Mouse (Mus musculus) embryonic facial prominence, embryonic 12.5 days (tissue): ENCODE measurements around the gene Tigit. TPM values are rescaled to one million over a fixed set of nuclear protein-coding genes. Genes with fewer than 3 reads are reported as not detected.

Source experiments
- ATAC-seq: fragments of 200-750 bp; cut with Nextera tagmentation; 2 replicates; pipeline ENCODE4 v1.8.0; 2017; ENCODE audit not compliant: insufficient number of reproducible peaks, insufficient read depth, low FRiP score, low TSS enrichment
- H3K27ac ChIP-seq: fragments of 300-500 bp; sonication (generic); 2 replicates; pipeline ENCODE4 v1.5.1; 2016; ENCODE audit warnings: mild to moderate bottlenecking
- H3K27me3 ChIP-seq: fragments of 300-500 bp; sonication (generic); 2 replicates; pipeline ENCODE4 v1.6.1; 2016; ENCODE audit warnings: mild to moderate bottlenecking, moderate library complexity
- H3K36me3 ChIP-seq: fragments of 300-500 bp; sonication (generic); 2 replicates; pipeline ENCODE4 v1.6.1; 2016; ENCODE audit warnings: mild to moderate bottlenecking
- H3K4me1 ChIP-seq: fragments of 300-500 bp; sonication (generic); 2 replicates; pipeline ENCODE4 v1.6.1; 2016
- H3K4me2 ChIP-seq: fragments of 300-500 bp; sonication (generic); replicated peaks from 2 replicates; pipeline ENCODE4 v1.6.1; 2016; ENCODE audit warnings: mild to moderate bottlenecking, moderate library complexity
- H3K4me3 ChIP-seq: fragments of 300-500 bp; sonication (generic); 2 replicates; pipeline ENCODE4 v1.5.1; 2016; ENCODE audit warnings: mild to moderate bottlenecking
- H3K9ac ChIP-seq: fragments of 300-500 bp; sonication (generic); 2 replicates; pipeline ENCODE4 v1.6.1; 2016; ENCODE audit warnings: mild to moderate bottlenecking, moderate library complexity
- H3K9me3 ChIP-seq: fragments of 300-500 bp; sonication (generic); 2 replicates; pipeline ENCODE4 v1.6.1; 2016; ENCODE audit warnings: mild to moderate bottlenecking, moderate library complexity
- WGBS: fragments of 180-500 bp; shearing (Covaris S2); methylation state at CpG from one replicate; pipeline ENCODE4 v1.1.7; 2016; 5-methylcytosine and 5-hydroxymethylcytosine counted together
- polyA plus RNA-seq: library from polyadenylated mRNA; unstranded; fragments of >200 nt; fragmentation: Nextera tagmentation; extraction: Ambion mirVana; gene quantifications from 2 replicates; pipeline ENCODE4 v1.2.1, GENCODE M21; 2016

Gene Tigit
- polyA plus RNA-seq: not detected in 2 replicates

- no peak within 1 kb of the TSS for H3K27ac ChIP-seq
- no peaks in the 10 kb centered on the region for H3K4me1 ChIP-seq
- H3K36me3 ChIP-seq: no peaks in the 10 kb centered on the region
- H3K27me3 ChIP-seq: no peaks in the 10 kb centered on the region
- no peaks in the 10 kb centered on the region for H3K9me3 ChIP-seq
- no peak within 1 kb of the TSS for H3K9ac ChIP-seq
- 70% methylated on average over 7 of the region's 7 CpGs for WGBS
- ATAC-seq: no peak
- no peak within 1 kb of the TSS for H3K4me2 ChIP-seq
- no peak within 1 kb of the TSS for H3K4me3 ChIP-seq
Measured at GRCm38 (mm10) chr16:43663978-43664579, at the start of gene Tigit. TSS of gene Tigit (minus strand) at chr16:43664146.

GRCm38 (mm10) chr16:43711361-43711760 is 47.4 kb upstream of the Tigit start:
- H3K27me3 ChIP-seq: no peaks in the 10 kb centered on the region
- ATAC-seq: no peak
- WGBS: 92% methylated on average over 7 of the region's 7 CpGs
- H3K27ac ChIP-seq: no peak overlapping the region
- H3K9ac ChIP-seq: no peak overlapping the region
- H3K4me2 ChIP-seq: no peak overlapping the region
- no peaks in the 10 kb centered on the region for H3K4me1 ChIP-seq
- H3K9me3 ChIP-seq: no peaks in the 10 kb centered on the region
- H3K4me3 ChIP-seq: no peak overlapping the region
- H3K36me3 ChIP-seq: no peaks in the 10 kb centered on the region

DNA sequence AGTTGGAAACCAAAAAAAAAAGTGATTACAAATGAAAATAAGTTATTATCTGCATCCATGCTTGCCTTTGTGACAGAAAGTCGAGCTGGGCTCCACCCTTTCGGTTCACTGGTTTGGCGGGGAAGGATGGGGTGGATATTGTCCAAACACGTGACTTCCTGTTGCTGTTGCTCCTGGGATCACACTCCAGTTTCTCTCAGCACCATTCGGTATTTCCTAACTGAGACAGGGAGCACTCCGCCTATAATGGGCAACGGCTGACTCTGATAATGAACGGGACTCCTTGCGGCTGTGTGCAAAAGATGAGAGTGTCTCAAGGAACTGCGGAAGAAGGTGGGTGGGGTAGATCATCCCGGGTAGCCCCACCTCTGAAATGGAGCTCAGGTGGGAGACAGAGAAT is 46.7 kb upstream of the Tigit start:
- no peak overlapping the region for H3K27ac ChIP-seq
- no peaks in the 10 kb centered on the region for H3K9me3 ChIP-seq
- no peak overlapping the region for H3K9ac ChIP-seq
- no peak for ATAC-seq
- no peaks in the 10 kb centered on the region for H3K27me3 ChIP-seq
- H3K4me2 ChIP-seq: no peak overlapping the region
- no peaks in the 10 kb centered on the region for H3K4me1 ChIP-seq
- 87% methylated on average over 11 of the region's 11 CpGs for WGBS
- H3K4me3 ChIP-seq: no peak overlapping the region
- no peaks in the 10 kb centered on the region for H3K36me3 ChIP-seq

DNA sequence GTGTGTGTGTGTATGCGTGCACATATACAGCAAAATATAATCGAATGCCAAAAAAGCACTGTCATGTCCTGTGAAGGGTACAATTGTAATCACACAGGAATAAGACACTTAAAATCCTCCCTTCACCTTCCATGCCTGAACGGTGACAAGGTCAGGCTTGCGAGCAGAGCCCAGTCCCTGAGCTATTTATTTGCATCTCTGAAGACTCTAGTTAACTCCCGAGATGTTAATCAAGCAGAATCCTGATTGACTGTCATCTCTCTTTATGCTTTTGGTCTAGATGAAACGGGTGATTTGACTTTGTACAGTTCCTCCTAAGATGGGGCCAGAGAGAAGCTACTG is 46.2 kb upstream of the Tigit start:
- H3K36me3 ChIP-seq: no peaks in the 10 kb centered on the region
- H3K9me3 ChIP-seq: no peaks in the 10 kb centered on the region
- no peak overlapping the region for H3K27ac ChIP-seq
- H3K9ac ChIP-seq: no peak overlapping the region
- no peaks in the 10 kb centered on the region for H3K4me1 ChIP-seq
- no peaks in the 10 kb centered on the region for H3K27me3 ChIP-seq
- no peak overlapping the region for H3K4me2 ChIP-seq
- no peak for ATAC-seq
- no peak overlapping the region for H3K4me3 ChIP-seq
- WGBS: 68% methylated on average over 6 of the region's 6 CpGs

DNA sequence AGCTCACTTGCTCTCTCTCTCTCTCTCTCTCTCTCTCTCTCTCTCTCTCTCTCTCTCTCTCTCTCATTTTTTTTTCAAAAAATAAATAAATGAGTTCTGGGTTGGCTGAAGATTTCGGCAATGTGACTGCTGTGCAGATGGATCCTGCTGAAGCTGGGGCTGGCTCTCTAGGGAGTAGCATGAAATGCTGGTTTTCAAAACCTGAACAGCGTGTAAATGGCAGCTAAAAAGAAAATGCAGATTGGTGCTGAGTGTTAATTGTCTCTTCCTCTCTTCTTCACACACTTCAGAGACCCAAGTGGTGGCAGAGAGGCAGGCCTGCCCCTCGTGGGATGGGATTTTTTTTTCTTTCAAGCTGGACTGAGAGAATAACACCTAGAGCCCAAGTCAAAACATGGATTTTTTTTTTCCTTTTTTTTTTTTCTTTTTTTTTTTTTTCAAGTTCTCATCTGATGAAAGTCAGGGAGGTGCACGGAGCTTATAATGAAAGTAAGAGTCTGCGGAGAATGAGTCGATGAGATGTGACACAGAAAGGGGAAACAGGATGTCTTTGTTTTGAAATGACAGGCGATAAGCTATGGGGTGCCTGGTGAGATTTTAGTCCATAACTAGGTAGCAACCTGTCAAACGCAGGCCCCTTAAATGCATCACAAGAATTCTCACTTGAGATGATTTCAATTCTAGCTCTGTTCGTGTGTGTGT is 45.6 kb upstream of the Tigit start:
- H3K27me3 ChIP-seq: no peaks in the 10 kb centered on the region
- H3K9me3 ChIP-seq: no peaks in the 10 kb centered on the region
- no peak for ATAC-seq
- H3K9ac ChIP-seq: no peak overlapping the region
- no peaks in the 10 kb centered on the region for H3K4me1 ChIP-seq
- H3K36me3 ChIP-seq: no peaks in the 10 kb centered on the region
- 57% methylated on average over 9 of the region's 9 CpGs for WGBS
- no peak overlapping the region for H3K27ac ChIP-seq
- H3K4me3 ChIP-seq: no peak overlapping the region
- H3K4me2 ChIP-seq: no peak overlapping the region

GRCm38 (mm10) chr16:43709062-43709413 is 45.1 kb upstream of the Tigit start:
- WGBS: 73% methylated on average over 15 of the region's 15 CpGs
- ATAC-seq: no peak
- no peak overlapping the region for H3K4me3 ChIP-seq
- H3K27me3 ChIP-seq: no peaks in the 10 kb centered on the region
- no peak overlapping the region for H3K27ac ChIP-seq
- no peaks in the 10 kb centered on the region for H3K9me3 ChIP-seq
- H3K9ac ChIP-seq: no peak overlapping the region
- H3K4me2 ChIP-seq: 0 out of 2 replicates have a peak overlapping the region, but pooled peaks have one; percentile 7
- H3K36me3 ChIP-seq: no peaks in the 10 kb centered on the region
- H3K4me1 ChIP-seq: no peaks in the 10 kb centered on the region

- H3K4me2 ChIP-seq: 0 out of 2 replicates have a peak overlapping the region, but pooled peaks have one; percentile 7
- H3K9ac ChIP-seq: no peak overlapping the region
- H3K27ac ChIP-seq: no peak overlapping the region
- 64% methylated on average over 13 of the region's 13 CpGs for WGBS
- no peaks in the 10 kb centered on the region for H3K36me3 ChIP-seq
- ATAC-seq: no peak
- H3K4me3 ChIP-seq: no peak overlapping the region
- H3K27me3 ChIP-seq: no peaks in the 10 kb centered on the region
- no peaks in the 10 kb centered on the region for H3K4me1 ChIP-seq
- H3K9me3 ChIP-seq: no peaks in the 10 kb centered on the region
Measured at GRCm38 (mm10) chr16:43708335-43709061, 44.6 kb upstream of the Tigit start.

DNA sequence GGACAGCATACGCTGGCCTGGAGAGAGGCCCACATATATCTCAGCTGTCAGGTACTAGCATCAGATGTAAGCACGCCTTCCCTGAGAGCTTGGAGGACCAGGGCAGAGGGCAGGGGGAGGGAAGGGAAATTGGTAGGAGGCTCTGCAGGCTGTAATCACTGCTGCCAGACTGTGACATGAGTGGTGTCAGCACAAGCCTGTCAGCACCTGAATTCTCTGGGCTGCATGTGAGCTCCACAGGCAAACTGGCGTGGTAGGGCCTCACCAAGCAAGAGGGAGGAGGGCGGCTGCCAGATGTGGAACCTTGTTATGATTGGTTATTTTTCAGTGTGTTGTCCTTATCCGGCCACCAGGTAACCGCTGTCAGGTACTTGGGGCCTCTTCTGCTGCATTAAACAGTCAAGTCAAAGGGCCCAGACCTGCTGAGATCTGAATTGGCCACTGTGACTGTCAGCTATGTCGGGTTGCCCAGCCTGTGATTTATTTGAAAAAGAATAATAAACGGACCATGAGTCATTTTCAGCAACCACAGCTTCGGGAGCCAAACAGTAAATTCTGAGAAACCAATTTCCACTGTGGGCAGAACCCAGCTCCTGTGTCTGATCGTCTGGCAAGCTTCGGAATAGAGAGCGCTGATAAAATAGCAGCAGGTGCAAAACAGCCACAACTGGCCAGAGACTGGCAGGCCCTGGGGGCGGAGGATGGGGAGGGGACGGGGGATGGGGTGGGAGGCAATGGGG is 38.0 kb upstream of the Tigit start:
- Histone ChIP-seq H3K9ac (no peak overlapping the region), H3K27me3 (no peaks in the 10 kb centered on the region), H3K4me1 (no peaks in the 10 kb centered on the region), H3K36me3 (no peaks in the 10 kb centered on the region), H3K4me3 (no peak overlapping the region), H3K4me2 (no peak overlapping the region), H3K9me3 (no peaks in the 10 kb centered on the region), H3K27ac (no peak overlapping the region)
- ATAC-seq: no peak
- 69% methylated on average over 14 of the region's 14 CpGs for WGBS

DNA sequence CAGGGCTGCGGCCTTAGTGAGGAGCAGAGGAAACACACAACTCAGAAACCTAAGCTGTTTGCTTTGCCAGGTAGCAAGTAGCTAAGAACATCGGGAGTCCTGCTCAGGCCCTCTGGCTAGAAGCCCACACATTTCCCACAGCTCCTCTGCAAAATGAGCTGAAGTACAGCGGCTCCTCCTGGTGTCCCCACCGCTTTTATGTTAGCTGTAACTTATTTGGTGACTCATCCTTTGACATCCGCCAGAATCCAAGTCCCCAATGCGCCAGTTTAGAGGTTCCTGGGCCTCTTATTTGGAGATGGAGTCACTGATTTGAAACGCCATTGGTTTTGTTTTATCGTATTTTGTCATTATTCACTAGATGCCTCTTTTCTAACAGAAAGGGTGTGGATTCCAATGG is 36.6 kb upstream of the Tigit start:
- H3K9ac ChIP-seq: no peak overlapping the region
- H3K4me2 ChIP-seq: no peak overlapping the region
- no peak overlapping the region for H3K27ac ChIP-seq
- H3K4me1 ChIP-seq: no peaks in the 10 kb centered on the region
- H3K36me3 ChIP-seq: no peaks in the 10 kb centered on the region
- WGBS: 90% methylated on average over 8 of the region's 8 CpGs
- H3K9me3 ChIP-seq: no peaks in the 10 kb centered on the region
- no peaks in the 10 kb centered on the region for H3K27me3 ChIP-seq
- ATAC-seq: no peak
- no peak overlapping the region for H3K4me3 ChIP-seq

DNA sequence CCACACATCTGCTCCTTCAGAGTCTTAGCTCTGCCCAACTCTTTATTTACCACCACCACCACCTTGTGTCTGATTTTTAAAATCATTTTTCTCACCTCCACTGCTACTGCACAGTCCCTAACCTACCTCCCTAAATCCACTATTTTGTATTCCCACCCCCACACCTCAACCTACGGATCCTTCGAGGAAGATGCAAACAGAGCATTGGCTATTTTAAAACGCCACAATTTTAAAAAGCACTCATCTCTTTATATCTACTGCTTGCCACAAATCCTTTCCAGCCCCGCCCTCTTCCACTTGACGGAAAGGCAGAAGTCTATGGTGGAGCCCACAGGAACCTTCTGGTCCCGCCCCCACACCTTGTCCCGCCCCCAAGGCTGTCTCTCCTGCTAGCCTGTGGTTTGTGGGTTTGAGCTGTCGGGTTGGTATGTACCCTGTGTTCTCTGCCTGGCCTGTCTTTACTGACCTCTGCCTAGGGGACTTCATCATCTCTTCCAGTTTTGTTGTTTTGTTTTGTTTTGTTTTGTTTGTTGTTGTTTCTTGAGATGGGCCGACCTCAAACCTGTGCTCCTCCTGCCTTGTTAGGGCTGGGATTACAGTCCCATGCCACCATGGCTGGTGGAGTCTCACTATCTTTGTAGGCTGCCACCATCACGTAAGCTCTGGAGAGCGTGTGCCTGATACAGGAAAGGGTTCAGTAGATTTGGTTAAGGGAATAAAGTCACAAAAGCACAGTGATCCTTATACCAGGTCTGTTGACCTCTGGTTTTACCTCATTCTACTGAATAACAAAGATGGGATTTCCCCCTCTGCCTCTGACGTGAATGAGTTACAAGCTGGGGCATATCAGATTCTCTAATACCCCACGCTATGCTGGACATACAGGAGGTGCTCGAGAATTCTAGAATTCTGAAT is 35.0 kb upstream of the Tigit start:
- Histone ChIP-seq H3K4me3 (no peak overlapping the region), H3K4me2 (no peak overlapping the region), H3K27ac (no peak overlapping the region), H3K9me3 (no peaks in the 10 kb centered on the region), H3K4me1 (no peaks in the 10 kb centered on the region), H3K27me3 (no peaks in the 10 kb centered on the region), H3K9ac (no peak overlapping the region), H3K36me3 (no peaks in the 10 kb centered on the region)
- WGBS: 79% methylated on average over 14 of the region's 14 CpGs
- no peak for ATAC-seq

GRCm38 (mm10) chr16:43697772-43698171 is 33.8 kb upstream of the Tigit start:
- Histone ChIP-seq H3K4me3 (no peak overlapping the region), H3K9ac (no peak overlapping the region), H3K27me3 (no peaks in the 10 kb centered on the region), H3K36me3 (no peaks in the 10 kb centered on the region), H3K4me1 (no peaks in the 10 kb centered on the region), H3K27ac (no peak overlapping the region), H3K4me2 (no peak overlapping the region), H3K9me3 (no peaks in the 10 kb centered on the region)
- 92% methylated on average over 7 of the region's 7 CpGs for WGBS
- no peak for ATAC-seq
